Mouse (Mus musculus) liver, embryonic 11.5 days (tissue): ENCODE measurements at regions not wholly inside any gene's neighbourhood (a gene's known extent, or its start where the extent isn't known, plus 50 kb on each side); places are given as distances from the start of the nearest gene placed in this dataset.
A peak's percentile ranks its signal among the peaks of the same experiment; 100 is the strongest.

Source experiments
- ATAC-seq: fragments of 200-750 bp; cut with Nextera tagmentation; replicated peaks from 2 replicates; pipeline ENCODE4 v1.8.0; 2017; ENCODE audit warnings: moderate number of reproducible peaks, mild to moderate bottlenecking, moderate TSS enrichment, moderate library complexity; ENCODE audit not compliant: low FRiP score
- DNase-seq: peaks from one replicate; pipeline ENCODE4 v3.0.0-alpha.2; 2017; ENCODE audit warnings: low spot score
- H3K27ac ChIP-seq: fragments of 300-500 bp; sonication (generic); 2 replicates; pipeline ENCODE4 v1.5.1; 2014; ENCODE audit warnings: mild to moderate bottlenecking, low read depth, low read length, control low read depth
- H3K27me3 ChIP-seq: fragments of 300-500 bp; sonication (generic); replicated peaks from 2 replicates; pipeline ENCODE4 v1.6.1; 2014; ENCODE audit warnings: low read length, mixed read lengths; ENCODE audit not compliant: control insufficient read depth, insufficient read depth
- H3K36me3 ChIP-seq: fragments of 300-500 bp; sonication (generic); 2 replicates; pipeline ENCODE4 v1.6.1; 2014; ENCODE audit warnings: mild to moderate bottlenecking, low read length, moderate library complexity, mixed read lengths; ENCODE audit not compliant: control insufficient read depth, insufficient read depth
- H3K4me1 ChIP-seq: fragments of 300-500 bp; sonication (generic); replicated peaks from 2 replicates; pipeline ENCODE4 v1.6.1; 2014; ENCODE audit warnings: low read length, mixed read lengths; ENCODE audit not compliant: control insufficient read depth, insufficient read depth
- H3K4me2 ChIP-seq: fragments of 300-500 bp; sonication (generic); 2 replicates; pipeline ENCODE4 v1.6.1; 2014; ENCODE audit warnings: mild to moderate bottlenecking, control low read depth, moderate library complexity
- H3K4me3 ChIP-seq: fragments of 300-500 bp; sonication (generic); 2 replicates; pipeline ENCODE4 v1.5.1; 2014; ENCODE audit warnings: low read depth, low read length, control low read depth
- H3K9ac ChIP-seq: fragments of 300-500 bp; sonication (generic); 2 replicates; pipeline ENCODE4 v1.6.1; 2014; ENCODE audit warnings: low read depth, low read length, control low read depth
- H3K9me3 ChIP-seq: fragments of 300-500 bp; sonication (generic); 2 replicates; pipeline ENCODE4 v1.6.1; 2016; ENCODE audit warnings: low read length, inconsistent platforms, mixed read lengths; ENCODE audit not compliant: control insufficient read depth
- WGBS: fragments of 180-500 bp; shearing (Covaris S2); extraction: QIAGEN DNeasy Blood & Tissue Kit; methylation state at CpG from one replicate; pipeline ENCODE4 v1.1.7; 2014; 5-methylcytosine and 5-hydroxymethylcytosine counted together

GRCm38 (mm10) chr15:103102068-103102840 is 64.6 kb downstream of the Smug1 start:
- 2% methylated on average over 45 of the region's 46 CpGs for WGBS
- no peak; the same call in 1 of the 2 replicates for ATAC-seq
- Histone ChIP-seq H3K36me3 (no peaks in the 10 kb centered on the region), H3K27me3 (peaks cover 81% of the 10 kb centered on the region), H3K9me3 (no peaks in the 10 kb centered on the region), H3K4me2 (peak overlapping the region; percentile 63), H3K4me1 (no peaks in the 10 kb centered on the region), H3K4me3 (peak overlapping the region; percentile 44), H3K27ac (no peak overlapping the region), H3K9ac (no peak overlapping the region)
- peak; percentile 53 for DNase-seq

GRCm38 (mm10) chr15:103100121-103100520 is 66.8 kb downstream of the Smug1 start:
- Histone ChIP-seq H3K4me2 (no peak overlapping the region), H3K4me1 (no peaks in the 10 kb centered on the region), H3K4me3 (no peak overlapping the region), H3K27ac (no peak overlapping the region), H3K9me3 (no peaks in the 10 kb centered on the region), H3K27me3 (peaks cover 87% of the 10 kb centered on the region), H3K36me3 (no peaks in the 10 kb centered on the region), H3K9ac (no peak overlapping the region)
- DNase-seq, result no peak
- ATAC-seq, result no peak
- WGBS, result 65% methylated on average over 4 of the region's 4 CpGs

- Histone ChIP-seq H3K4me3 (no peak overlapping the region), H3K27me3 (peaks cover 66% of the 10 kb centered on the region), H3K4me1 (no peaks in the 10 kb centered on the region), H3K9me3 (no peaks in the 10 kb centered on the region), H3K4me2 (no peak overlapping the region), H3K36me3 (no peaks in the 10 kb centered on the region), H3K27ac (no peak overlapping the region), H3K9ac (no peak overlapping the region)
- DNase-seq (no peak), ATAC-seq (no peak)
- WGBS, result 58% methylated on average over 7 of the region's 7 CpGs
Measured at GRCm38 (mm10) chr15:103094457-103094856, 72.4 kb downstream of the Smug1 start.

DNA sequence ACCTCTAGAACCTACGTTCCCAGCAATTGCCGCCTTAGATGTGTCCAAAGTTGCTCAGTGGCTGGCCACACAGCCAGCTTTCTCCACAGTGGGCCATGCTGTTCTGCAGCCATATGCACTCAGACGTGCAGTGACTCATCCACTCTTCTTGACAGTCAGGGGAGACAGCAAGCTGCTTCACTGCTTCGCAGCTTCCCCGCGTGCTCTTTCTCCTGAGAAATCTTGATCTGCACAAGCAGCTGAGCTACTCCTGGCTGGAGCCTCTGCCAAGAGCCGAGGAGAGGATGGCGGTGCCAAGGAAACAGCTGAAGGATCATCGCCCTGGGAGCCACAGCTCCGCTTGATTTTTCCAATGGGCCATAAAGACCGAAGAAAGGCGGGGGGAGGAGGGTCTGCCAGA is 73.2 kb downstream of the Smug1 start:
- no peak for ATAC-seq
- 71% methylated on average over 12 of the region's 12 CpGs for WGBS
- Histone ChIP-seq H3K27ac (no peak overlapping the region), H3K4me2 (no peak overlapping the region), H3K27me3 (peaks cover 65% of the 10 kb centered on the region), H3K36me3 (no peaks in the 10 kb centered on the region), H3K4me1 (no peaks in the 10 kb centered on the region), H3K4me3 (no peak overlapping the region), H3K9me3 (no peaks in the 10 kb centered on the region), H3K9ac (no peak overlapping the region)
- no peak for DNase-seq

DNA sequence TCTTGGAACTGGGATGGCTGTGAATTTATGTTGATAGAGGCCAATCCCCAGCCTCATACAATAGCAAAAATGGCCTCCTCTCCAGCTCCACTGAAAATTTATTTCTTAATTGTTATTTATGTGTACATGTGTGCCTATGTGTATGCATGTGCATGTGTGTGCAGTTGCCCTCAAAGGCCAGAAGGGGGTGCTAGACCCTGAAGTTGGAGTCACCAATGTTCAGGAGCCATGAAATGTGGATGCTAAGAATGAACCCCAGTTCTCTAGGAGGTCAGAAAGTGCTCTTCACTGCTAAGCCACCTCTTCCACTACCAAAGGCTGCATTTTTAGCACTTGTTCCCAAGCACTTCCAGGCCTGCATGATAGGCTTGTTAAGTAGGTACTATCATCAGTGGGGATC is 73.8 kb downstream of the Hoxc4 start:
- Histone ChIP-seq H3K4me3 (no peak overlapping the region), H3K4me1 (no peaks in the 10 kb centered on the region), H3K9ac (no peak overlapping the region), H3K27ac (no peak overlapping the region), H3K36me3 (no peaks in the 10 kb centered on the region), H3K9me3 (no peaks in the 10 kb centered on the region), H3K4me2 (no peak overlapping the region), H3K27me3 (peaks cover 68% of the 10 kb centered on the region)
- ATAC-seq (no peak), DNase-seq (no peak)

GRCm38 (mm10) chr15:103090280-103091164 is 71.8 kb downstream of the Hoxc4 start:
- no peak for DNase-seq
- Histone ChIP-seq H3K4me1 (no peaks in the 10 kb centered on the region), H3K4me3 (no peak overlapping the region), H3K9me3 (no peaks in the 10 kb centered on the region), H3K27me3 (peaks cover 71% of the 10 kb centered on the region), H3K36me3 (no peaks in the 10 kb centered on the region), H3K4me2 (no peak overlapping the region), H3K9ac (no peak overlapping the region), H3K27ac (no peak overlapping the region)
- 42% methylated on average over 6 of the region's 6 CpGs for WGBS
- no peak for ATAC-seq

GRCm38 (mm10) chr15:103089852-103090251 is 71.1 kb downstream of the Hoxc4 start:
- Histone ChIP-seq H3K27me3 (peaks cover 72% of the 10 kb centered on the region), H3K36me3 (no peaks in the 10 kb centered on the region), H3K4me2 (no peak overlapping the region), H3K4me3 (no peak overlapping the region), H3K27ac (no peak overlapping the region), H3K9me3 (no peaks in the 10 kb centered on the region), H3K9ac (no peak overlapping the region), H3K4me1 (no peaks in the 10 kb centered on the region)
- DNase-seq, result no peak
- no peak for ATAC-seq
- 20% methylated on average over 1 of the region's 1 CpGs for WGBS

- H3K36me3 ChIP-seq, result no peaks in the 10 kb centered on the region
- no peak overlapping the region for H3K9ac ChIP-seq
- H3K4me1 ChIP-seq, result no peaks in the 10 kb centered on the region
- H3K4me2 ChIP-seq, result no peak overlapping the region
- H3K27ac ChIP-seq, result no peak overlapping the region
- no peaks in the 10 kb centered on the region for H3K9me3 ChIP-seq
- ATAC-seq, result no peak
- peaks cover 73% of the 10 kb centered on the region for H3K27me3 ChIP-seq
- WGBS, result 78% methylated on average over 1 of the region's 1 CpGs
- H3K4me3 ChIP-seq, result no peak overlapping the region
- no peak for DNase-seq
Measured at GRCm38 (mm10) chr15:103089440-103089839, 70.7 kb downstream of the Hoxc4 start.
